Mouse (Mus musculus): Measurements from ENCODE around the gene Olfr904. TPM values are rescaled to one million over a fixed set of nuclear protein-coding genes. Genes with fewer than 3 reads are reported as not detected.

Gene Olfr904
- polyA plus RNA-seq, 1 experiment from 2014 or later, result not detected

Other genes with a start within 250 kb of the Olfr904 start
- gene Olfr894, start 245.1 kb upstream of the Olfr904 start, polyA plus RNA-seq (2015; fragmentation: Nextera tagmentation; extraction: Ambion mirVana), result not detected in 2 replicates
- not detected in 2 replicates for gene Olfr143, start 210.4 kb upstream of the Olfr904 start, polyA plus RNA-seq (2015; fragmentation: Nextera tagmentation; extraction: Ambion mirVana)
- gene Olfr895, start 195.3 kb upstream of the Olfr904 start, polyA plus RNA-seq (2015; fragmentation: Nextera tagmentation; extraction: Ambion mirVana), result not detected in 2 replicates
- not detected in 2 replicates for gene Olfr896-ps1, start 172.0 kb upstream of the Olfr904 start, polyA plus RNA-seq (2015; fragmentation: Nextera tagmentation; extraction: Ambion mirVana)
- gene Olfr25, start 134.1 kb upstream of the Olfr904 start, polyA plus RNA-seq (2015; fragmentation: Nextera tagmentation; extraction: Ambion mirVana), result not detected in 2 replicates
- gene Olfr898, start 114.7 kb upstream of the Olfr904 start, polyA plus RNA-seq (2015; fragmentation: Nextera tagmentation; extraction: Ambion mirVana), result not detected in 2 replicates
- not detected in 2 replicates for gene Olfr250, start 96.2 kb upstream of the Olfr904 start, polyA plus RNA-seq (2015; fragmentation: Nextera tagmentation; extraction: Ambion mirVana)
- not detected in 2 replicates for gene Olfr251, start 86.1 kb upstream of the Olfr904 start, polyA plus RNA-seq (2015; fragmentation: Nextera tagmentation; extraction: Ambion mirVana)
- not detected in 2 replicates for gene Olfr147, start 61.4 kb upstream of the Olfr904 start, polyA plus RNA-seq (2015; fragmentation: Nextera tagmentation; extraction: Ambion mirVana)
- gene Olfr901, start 33.7 kb upstream of the Olfr904 start, polyA plus RNA-seq (2015; fragmentation: Nextera tagmentation; extraction: Ambion mirVana), result not detected in 2 replicates
- not detected in 2 replicates for gene Olfr902, start 15.5 kb upstream of the Olfr904 start, polyA plus RNA-seq (2015; fragmentation: Nextera tagmentation; extraction: Ambion mirVana)
- not detected in 2 replicates for gene Olfr905, start 8.0 kb downstream of the Olfr904 start, polyA plus RNA-seq (2015; fragmentation: Nextera tagmentation; extraction: Ambion mirVana)
- not detected in 2 replicates for gene Olfr906, start 23.9 kb downstream of the Olfr904 start, polyA plus RNA-seq (2015; fragmentation: Nextera tagmentation; extraction: Ambion mirVana)
- not detected in 2 replicates for gene Olfr907, start 32.7 kb downstream of the Olfr904 start, polyA plus RNA-seq (2015; fragmentation: Nextera tagmentation; extraction: Ambion mirVana)
- gene Olfr911-ps1, start 58.4 kb downstream of the Olfr904 start, polyA plus RNA-seq (2015; fragmentation: Nextera tagmentation; extraction: Ambion mirVana), result not detected in 2 replicates
- not detected in 2 replicates for gene Olfr910, start 74.7 kb downstream of the Olfr904 start, polyA plus RNA-seq (2015; fragmentation: Nextera tagmentation; extraction: Ambion mirVana)
- gene Olfr912, start 117.0 kb downstream of the Olfr904 start, polyA plus RNA-seq (2015; fragmentation: Nextera tagmentation; extraction: Ambion mirVana), result not detected in 2 replicates
- gene Olfr913, start 129.6 kb downstream of the Olfr904 start, polyA plus RNA-seq (2015; fragmentation: Nextera tagmentation; extraction: Ambion mirVana), result not detected in 2 replicates
- not detected in 2 replicates for gene Olfr914, start 142.0 kb downstream of the Olfr904 start, polyA plus RNA-seq (2015; fragmentation: Nextera tagmentation; extraction: Ambion mirVana)
- not detected in 2 replicates for gene Olfr916, start 196.7 kb downstream of the Olfr904 start, polyA plus RNA-seq (2015; fragmentation: Nextera tagmentation; extraction: Ambion mirVana)
- gene Olfr917, start 202.7 kb downstream of the Olfr904 start, polyA plus RNA-seq (2015; fragmentation: Nextera tagmentation; extraction: Ambion mirVana), result not detected in 2 replicates
- not detected in 2 replicates for gene Olfr918, start 211.5 kb downstream of the Olfr904 start, polyA plus RNA-seq (2015; fragmentation: Nextera tagmentation; extraction: Ambion mirVana)
- not detected in 2 replicates for gene Olfr919, start 240.5 kb downstream of the Olfr904 start, polyA plus RNA-seq (2015; fragmentation: Nextera tagmentation; extraction: Ambion mirVana)

Measured in lung, embryonic 16.5 days (tissue).